ENCODE assay signal across 28 mouse cellular contexts in genomic region chr14:115843783-115844182, GRCm38 (mm10).
"Had no signal": no experiment of that assay in that cellular context is flagged by ENCODE, and none has a peak within 500 bp of the region (broad histone marks: within the 10 kb centered on the region; RNA-seq: fewer than 3 reads in every experiment).

No protein-coding gene starts in this region.

- DNase-seq: cerebellum, adult 2 months; cerebellum, adult 8-10 months; cerebellum, adult 9-10 months; cerebellum, adult 9-11 months; cerebellum, postnatal 10 days; cerebellum, postnatal 14 days; cerebellum, postnatal 25 days; cerebellum, postnatal 36 days; embryo, embryonic 11 days; forebrain, postnatal 0 days; gastrocnemius, adult 2 months; gastrocnemius, postnatal 10 days; gastrocnemius, postnatal 14 days; gastrocnemius, postnatal 25 days; gastrocnemius, postnatal 36 days; heart, adult 11 months; heart, adult 18-20 months had no signal

- H3K27ac ChIP-seq: embryonic facial prominence, embryonic 10.5 days; embryonic facial prominence, embryonic 12.5 days; embryonic facial prominence, embryonic 13.5 days; embryonic facial prominence, embryonic 15.5 days; forebrain, embryonic 10.5 days; forebrain, embryonic 12.5 days; forebrain, embryonic 13.5 days; forebrain, embryonic 15.5 days; gastrocnemius, adult 2 months had no signal

- H3K9me3 ChIP-seq: embryonic facial prominence, embryonic 10.5 days; embryonic facial prominence, embryonic 12.5 days; embryonic facial prominence, embryonic 13.5 days; embryonic facial prominence, embryonic 15.5 days; forebrain, embryonic 10.5 days; forebrain, embryonic 12.5 days; forebrain, embryonic 13.5 days; forebrain, embryonic 15.5 days had no signal

- H3K4me3 ChIP-seq: embryonic facial prominence, embryonic 10.5 days; embryonic facial prominence, embryonic 12.5 days; embryonic facial prominence, embryonic 13.5 days; embryonic facial prominence, embryonic 15.5 days; erythroblast, embryonic 14.5 days; forebrain, embryonic 10.5 days; forebrain, embryonic 12.5 days; forebrain, embryonic 13.5 days; forebrain, embryonic 15.5 days; gastrocnemius, adult 2 months had no signal

- H3K4me1 ChIP-seq: embryonic facial prominence, embryonic 10.5 days; embryonic facial prominence, embryonic 12.5 days; embryonic facial prominence, embryonic 13.5 days; embryonic facial prominence, embryonic 15.5 days; forebrain, embryonic 10.5 days; forebrain, embryonic 12.5 days; forebrain, embryonic 13.5 days; forebrain, embryonic 15.5 days had no signal

- H3K36me3 ChIP-seq: embryonic facial prominence, embryonic 10.5 days; embryonic facial prominence, embryonic 12.5 days; embryonic facial prominence, embryonic 13.5 days; embryonic facial prominence, embryonic 15.5 days; forebrain, embryonic 10.5 days; forebrain, embryonic 12.5 days; forebrain, embryonic 15.5 days had no signal

- H3K4me2 ChIP-seq: embryonic facial prominence, embryonic 12.5 days; embryonic facial prominence, embryonic 13.5 days; embryonic facial prominence, embryonic 15.5 days; forebrain, embryonic 12.5 days; forebrain, embryonic 13.5 days; forebrain, embryonic 15.5 days had no signal

- H3K27me3 ChIP-seq: embryonic facial prominence, embryonic 12.5 days; embryonic facial prominence, embryonic 13.5 days; embryonic facial prominence, embryonic 15.5 days; forebrain, embryonic 12.5 days; forebrain, embryonic 13.5 days; forebrain, embryonic 15.5 days had no signal

- H3K9ac ChIP-seq: embryonic facial prominence, embryonic 12.5 days; embryonic facial prominence, embryonic 13.5 days; embryonic facial prominence, embryonic 15.5 days; forebrain, embryonic 12.5 days; forebrain, embryonic 13.5 days; forebrain, embryonic 15.5 days; forebrain, postnatal 0 days had no signal

- ATAC-seq: forebrain, embryonic 13.5 days; forebrain, embryonic 14.5 days; forebrain, embryonic 15.5 days; forebrain, embryonic 16.5 days; forebrain, postnatal 0 days had no signal
